Mouse (Mus musculus): ENCODE results near the gene Oscp1. TPM values are rescaled to one million over a fixed set of nuclear protein-coding genes. Genes with fewer than 3 reads are reported as not detected.

The Oscp1 gene
- polyA plus RNA-seq, 1 experiment from 2014 or later = 13.7 TPM

GRCm38 (mm10) chr4:126113243-126113642 is 54.9 kb downstream of the Oscp1 start:
- Histone ChIP-seq H3K27ac (replicated peaks; ENCODE audit: low read depth, low read length) (no peak overlapping the region), H3K4me2 (ENCODE audit: low read depth, low read length) (no peak overlapping the region), H3K36me3 (ENCODE audit: control insufficient read depth, insufficient read depth, low read length) (peaks cover 3% of the 10 kb centered on the region; the same call in 1 of the 2 replicates), H3K9ac (ENCODE audit: low read depth, low read length) (no peak overlapping the region), H3K27me3 (replicated peaks; ENCODE audit: control insufficient read depth, insufficient read depth, low read length) (no peaks in the 10 kb centered on the region), H3K4me3 (ENCODE audit: low read depth, low read length) (no peak overlapping the region), H3K4me1 (ENCODE audit: control insufficient read depth, insufficient read depth, low read length) (peaks cover 23% of the 10 kb centered on the region), H3K9me3 (ENCODE audit: control insufficient read depth, low read length) (no peaks in the 10 kb centered on the region)
- ATAC-seq (ENCODE audit: low read depth) (no peak), DNase-seq (ENCODE audit: low spot score) (no peak)
- WGBS = 69% methylated on average over 4 of the region's 4 CpGs

DNA sequence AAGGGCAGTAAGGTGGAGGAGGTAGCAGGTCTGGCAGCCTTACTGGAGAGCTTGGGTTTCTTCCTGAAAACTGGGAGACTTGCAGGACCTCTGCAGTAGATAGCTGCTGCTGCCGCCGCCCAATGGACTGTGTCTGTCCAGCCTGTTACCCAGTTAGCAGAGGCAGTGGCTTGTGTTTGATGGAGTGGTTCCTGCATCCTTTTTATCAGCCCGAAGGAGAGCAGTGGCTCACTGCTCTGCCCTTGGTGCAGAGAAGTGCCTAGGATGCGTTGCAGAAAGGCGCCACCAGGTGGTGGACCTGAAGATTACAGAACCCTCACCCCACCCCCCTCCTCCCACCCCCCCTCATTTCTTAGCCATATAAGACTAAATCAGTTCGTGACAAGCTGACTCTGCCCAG is 55.6 kb downstream of the Oscp1 start:
- Histone ChIP-seq H3K9ac (ENCODE audit: low read depth, low read length) (no peak overlapping the region), H3K27ac (replicated peaks; ENCODE audit: low read depth, low read length) (no peak overlapping the region), H3K9me3 (ENCODE audit: control insufficient read depth, low read length) (no peaks in the 10 kb centered on the region), H3K4me3 (ENCODE audit: low read depth, low read length) (no peak overlapping the region), H3K36me3 (ENCODE audit: control insufficient read depth, insufficient read depth, low read length) (peaks cover 3% of the 10 kb centered on the region; the same call in 1 of the 2 replicates), H3K4me2 (ENCODE audit: low read depth, low read length) (no peak overlapping the region), H3K4me1 (ENCODE audit: control insufficient read depth, insufficient read depth, low read length) (peaks cover 20% of the 10 kb centered on the region), H3K27me3 (replicated peaks; ENCODE audit: control insufficient read depth, insufficient read depth, low read length) (no peaks in the 10 kb centered on the region)
- ATAC-seq (ENCODE audit: low read depth) (no peak), DNase-seq (ENCODE audit: low spot score) (peak; percentile 24)
- 16% methylated on average over 4 of the region's 6 CpGs for WGBS

DNA sequence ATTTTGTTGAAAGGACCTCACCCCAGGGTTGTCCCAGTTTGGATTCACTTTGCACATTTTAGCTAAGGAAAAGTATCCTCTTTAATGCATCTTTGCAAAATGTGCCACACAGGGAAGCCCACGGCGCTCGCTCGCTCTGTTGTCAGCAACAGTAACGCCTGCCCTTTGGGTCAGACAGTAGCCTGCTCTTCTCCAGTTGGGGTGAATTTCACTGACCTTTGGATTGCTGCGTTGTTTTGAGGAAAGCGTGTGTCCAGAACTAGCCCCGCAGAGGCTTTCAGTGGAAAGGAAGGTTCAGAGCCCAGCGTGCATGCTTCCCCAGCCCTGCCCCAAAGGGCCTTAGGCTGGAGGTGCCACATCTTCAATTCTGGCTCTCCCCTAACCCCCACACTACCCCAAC is 57.0 kb downstream of the Oscp1 start:
- DNase-seq (ENCODE audit: low spot score) (no peak), ATAC-seq (ENCODE audit: low read depth) (no peak)
- WGBS = 77% methylated on average over 9 of the region's 9 CpGs

DNA sequence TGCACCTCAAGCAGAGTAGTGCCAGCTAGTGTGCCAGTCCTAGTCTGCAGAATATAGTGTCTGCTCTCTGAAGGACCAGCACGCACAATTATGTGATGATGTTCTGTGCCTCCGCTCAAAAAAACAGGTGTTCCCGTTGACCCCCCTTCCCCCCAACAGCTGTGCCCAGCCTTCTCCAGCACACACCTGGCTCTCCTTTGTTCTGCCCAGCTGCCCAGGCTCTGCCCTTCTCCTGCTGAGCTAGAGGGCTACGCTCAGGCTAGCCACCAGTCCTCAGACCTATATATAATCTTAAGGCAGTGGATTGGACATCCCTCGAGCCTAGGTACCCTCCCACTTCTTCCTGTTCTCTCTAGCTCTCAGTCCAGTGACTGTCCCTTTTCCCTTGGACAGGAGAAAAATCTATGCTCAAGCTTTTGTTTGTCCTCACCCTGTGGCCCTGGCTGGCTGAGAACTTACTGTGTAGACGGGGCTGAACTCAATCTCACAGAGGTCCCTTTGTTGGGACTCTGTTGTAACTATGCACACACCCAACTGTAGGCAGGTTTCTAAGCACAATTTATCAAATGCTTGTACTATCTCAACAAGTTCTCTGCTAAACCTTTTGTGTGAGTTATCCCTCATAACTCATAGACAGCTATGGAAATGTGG is 57.6 kb downstream of the Oscp1 start:
- H3K27ac ChIP-seq (replicated peaks; ENCODE audit: low read depth, low read length) = no peak overlapping the region
- 68% methylated on average over 6 of the region's 6 CpGs for WGBS
- no peak overlapping the region for H3K4me3 ChIP-seq (ENCODE audit: low read depth, low read length)
- H3K36me3 ChIP-seq (ENCODE audit: control insufficient read depth, insufficient read depth, low read length) = peaks cover 3% of the 10 kb centered on the region; the same call in 1 of the 2 replicates
- ATAC-seq (ENCODE audit: low read depth) (peak; percentile 54; the same call in 1 of the 2 replicates), DNase-seq (ENCODE audit: low spot score) (peak; percentile 19)
- peaks cover 3% of the 10 kb centered on the region for H3K4me1 ChIP-seq (ENCODE audit: control insufficient read depth, insufficient read depth, low read length)
- no peaks in the 10 kb centered on the region for H3K27me3 ChIP-seq (replicated peaks; ENCODE audit: control insufficient read depth, insufficient read depth, low read length)
- H3K9me3 ChIP-seq (ENCODE audit: control insufficient read depth, low read length) = peaks cover 2% of the 10 kb centered on the region; the same call in 1 of the 2 replicates
- no peak overlapping the region for H3K9ac ChIP-seq (ENCODE audit: low read depth, low read length)
- no peak overlapping the region for H3K4me2 ChIP-seq (ENCODE audit: low read depth, low read length)

More for the DNA sequence above, 57.0 kb downstream of the Oscp1 start:
- Histone ChIP-seq H3K9me3 (ENCODE audit: control insufficient read depth, low read length) (no peaks in the 10 kb centered on the region), H3K27me3 (replicated peaks; ENCODE audit: control insufficient read depth, insufficient read depth, low read length) (no peaks in the 10 kb centered on the region), H3K4me2 (ENCODE audit: low read depth, low read length) (no peak overlapping the region), H3K4me3 (ENCODE audit: low read depth, low read length) (no peak overlapping the region), H3K9ac (ENCODE audit: low read depth, low read length) (no peak overlapping the region), H3K27ac (replicated peaks; ENCODE audit: low read depth, low read length) (no peak overlapping the region), H3K4me1 (ENCODE audit: control insufficient read depth, insufficient read depth, low read length) (peaks cover 9% of the 10 kb centered on the region), H3K36me3 (ENCODE audit: control insufficient read depth, insufficient read depth, low read length) (peaks cover 3% of the 10 kb centered on the region; the same call in 1 of the 2 replicates)

GRCm38 (mm10) chr4:126117116-126117515 is 58.8 kb downstream of the Oscp1 start:
- WGBS = 77% methylated on average over 8 of the region's 8 CpGs
- no peak overlapping the region for H3K4me2 ChIP-seq (ENCODE audit: low read depth, low read length)
- H3K36me3 ChIP-seq (ENCODE audit: control insufficient read depth, insufficient read depth, low read length) = peaks cover 3% of the 10 kb centered on the region
- ATAC-seq (ENCODE audit: low read depth) (no peak), DNase-seq (ENCODE audit: low spot score) (no peak)
- no peak overlapping the region for H3K4me3 ChIP-seq (ENCODE audit: low read depth, low read length)
- no peak overlapping the region for H3K27ac ChIP-seq (replicated peaks; ENCODE audit: low read depth, low read length)
- no peaks in the 10 kb centered on the region for H3K27me3 ChIP-seq (replicated peaks; ENCODE audit: control insufficient read depth, insufficient read depth, low read length)
- H3K9me3 ChIP-seq (ENCODE audit: control insufficient read depth, low read length) = peaks cover 10% of the 10 kb centered on the region; the same call in 1 of the 2 replicates
- no peaks in the 10 kb centered on the region for H3K4me1 ChIP-seq (ENCODE audit: control insufficient read depth, insufficient read depth, low read length)
- H3K9ac ChIP-seq (ENCODE audit: low read depth, low read length) = no peak overlapping the region

GRCm38 (mm10) chr4:126118651-126119050 is 60.3 kb downstream of the Oscp1 start:
- Histone ChIP-seq H3K27ac (replicated peaks; ENCODE audit: low read depth, low read length) (no peak overlapping the region), H3K4me1 (ENCODE audit: control insufficient read depth, insufficient read depth, low read length) (no peaks in the 10 kb centered on the region), H3K9ac (ENCODE audit: low read depth, low read length) (0 out of 2 replicates have a peak overlapping the region, but pooled peaks have one; percentile 22), H3K4me2 (ENCODE audit: low read depth, low read length) (no peak overlapping the region), H3K9me3 (ENCODE audit: control insufficient read depth, low read length) (peaks cover 10% of the 10 kb centered on the region; the same call in 1 of the 2 replicates), H3K4me3 (ENCODE audit: low read depth, low read length) (no peak overlapping the region), H3K27me3 (replicated peaks; ENCODE audit: control insufficient read depth, insufficient read depth, low read length) (no peaks in the 10 kb centered on the region), H3K36me3 (ENCODE audit: control insufficient read depth, insufficient read depth, low read length) (peaks cover 3% of the 10 kb centered on the region)
- no peak for DNase-seq (ENCODE audit: low spot score)
- 78% methylated on average over 4 of the region's 4 CpGs for WGBS
- ATAC-seq (ENCODE audit: low read depth) = no peak

GRCm38 (mm10) chr4:126119051-126119450 is 60.7 kb downstream of the Oscp1 start:
- peaks cover 3% of the 10 kb centered on the region for H3K36me3 ChIP-seq (ENCODE audit: control insufficient read depth, insufficient read depth, low read length)
- no peak overlapping the region for H3K9ac ChIP-seq (ENCODE audit: low read depth, low read length)
- H3K9me3 ChIP-seq (ENCODE audit: control insufficient read depth, low read length) = peaks cover 10% of the 10 kb centered on the region; the same call in 1 of the 2 replicates
- H3K4me2 ChIP-seq (ENCODE audit: low read depth, low read length) = no peak overlapping the region
- no peak for DNase-seq (ENCODE audit: low spot score)
- 79% methylated on average over 1 of the region's 1 CpGs for WGBS
- H3K4me3 ChIP-seq (ENCODE audit: low read depth, low read length) = no peak overlapping the region
- ATAC-seq (ENCODE audit: low read depth) = no peak
- H3K27ac ChIP-seq (replicated peaks; ENCODE audit: low read depth, low read length) = no peak overlapping the region
- no peaks in the 10 kb centered on the region for H3K27me3 ChIP-seq (replicated peaks; ENCODE audit: control insufficient read depth, insufficient read depth, low read length)
- H3K4me1 ChIP-seq (ENCODE audit: control insufficient read depth, insufficient read depth, low read length) = no peaks in the 10 kb centered on the region

- DNase-seq (ENCODE audit: low spot score) = no peak
- Histone ChIP-seq H3K27ac (replicated peaks; ENCODE audit: low read depth, low read length) (no peak overlapping the region), H3K9me3 (ENCODE audit: control insufficient read depth, low read length) (peaks cover 10% of the 10 kb centered on the region; the same call in 1 of the 2 replicates), H3K4me1 (ENCODE audit: control insufficient read depth, insufficient read depth, low read length) (no peaks in the 10 kb centered on the region), H3K27me3 (replicated peaks; ENCODE audit: control insufficient read depth, insufficient read depth, low read length) (no peaks in the 10 kb centered on the region), H3K36me3 (ENCODE audit: control insufficient read depth, insufficient read depth, low read length) (peaks cover 10% of the 10 kb centered on the region), H3K9ac (ENCODE audit: low read depth, low read length) (no peak overlapping the region), H3K4me2 (ENCODE audit: low read depth, low read length) (no peak overlapping the region), H3K4me3 (ENCODE audit: low read depth, low read length) (no peak overlapping the region)
- no peak for ATAC-seq (ENCODE audit: low read depth)
- 94% methylated on average over 5 of the region's 5 CpGs for WGBS
Measured at GRCm38 (mm10) chr4:126120052-126120451, 61.7 kb downstream of the Oscp1 start.

DNA sequence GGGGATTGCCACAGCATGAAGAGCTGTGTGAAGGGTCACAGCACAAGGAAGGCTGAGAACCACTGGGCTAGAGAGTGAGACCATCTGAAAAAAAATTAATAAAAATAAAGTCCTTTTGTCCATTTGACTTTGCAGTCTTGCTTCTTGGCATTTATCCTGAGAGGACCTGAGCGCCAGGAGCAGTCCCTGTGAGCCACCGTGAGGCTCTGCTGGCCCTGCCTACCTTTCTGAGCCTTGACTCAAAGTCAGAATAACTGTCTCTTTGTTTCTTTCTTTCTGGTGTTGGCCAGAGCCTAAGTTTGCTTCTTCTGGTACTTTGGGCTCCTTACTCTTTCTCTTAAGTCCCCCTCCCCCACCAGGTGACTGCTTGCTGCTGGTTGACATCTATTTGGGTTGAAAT is 62.1 kb downstream of the Oscp1 start:
- H3K27ac ChIP-seq (replicated peaks; ENCODE audit: low read depth, low read length) = no peak overlapping the region
- no peaks in the 10 kb centered on the region for H3K27me3 ChIP-seq (replicated peaks; ENCODE audit: control insufficient read depth, insufficient read depth, low read length)
- no peak overlapping the region for H3K4me3 ChIP-seq (ENCODE audit: low read depth, low read length)
- H3K4me1 ChIP-seq (ENCODE audit: control insufficient read depth, insufficient read depth, low read length) = no peaks in the 10 kb centered on the region
- no peak overlapping the region for H3K9ac ChIP-seq (ENCODE audit: low read depth, low read length)
- H3K9me3 ChIP-seq (ENCODE audit: control insufficient read depth, low read length) = peaks cover 10% of the 10 kb centered on the region; the same call in 1 of the 2 replicates
- ATAC-seq (ENCODE audit: low read depth) = no peak
- DNase-seq (ENCODE audit: low spot score) = no peak
- H3K4me2 ChIP-seq (ENCODE audit: low read depth, low read length) = no peak overlapping the region
- 84% methylated on average over 2 of the region's 2 CpGs for WGBS
- H3K36me3 ChIP-seq (ENCODE audit: control insufficient read depth, insufficient read depth, low read length) = peaks cover 15% of the 10 kb centered on the region
